Mouse (Mus musculus): ENCODE data around the gene Cep78. TPM values are rescaled to one million over a fixed set of nuclear protein-coding genes. Genes with fewer than 3 reads are reported as not detected.

Cep78 gene
- polyA plus RNA-seq, 1 experiment from 2014 or later, result 43.3 TPM

Other genes starting within 250 kb of the Cep78 start
- gene Psat1, start 37.7 kb downstream of the Cep78 start, polyA plus RNA-seq (2016; fragmentation: Nextera tagmentation; extraction: Ambion mirVana), result 71.3 and 77.0 TPM in 2 replicates
- 28.7 and 28.9 TPM in 2 replicates for gene Gnaq, start 147.8 kb upstream of the Cep78 start, polyA plus RNA-seq (2016; fragmentation: Nextera tagmentation; extraction: Ambion mirVana)